Comparison of ENCODE assay signal across 8 mouse cellular contexts in genomic region chr6:146079734-146080443, GRCm38 (mm10).
DNase-seq lines count a peak whose midpoint lies in the region; ATAC-seq and TF ChIP-seq lines count a peak whose summit lies in the region.
"Had no signal": no experiment of that assay in that cellular context is flagged by ENCODE, and none has a peak within 500 bp of the region (broad histone marks: within the 10 kb centered on the region; RNA-seq: fewer than 3 reads in every experiment).

No protein-coding gene starts in this region.

- H3K4me3 ChIP-seq in kidney, adult 2 months (ENCODE audit: insufficient read depth, low read depth, low read length), result no peak overlapping the region
- no peak overlapping the region for H3K4me3 ChIP-seq in embryonic facial prominence, embryonic 12.5 days
- H3K4me3 ChIP-seq: hindbrain, embryonic 15.5 days had no signal

- no peaks in the 10 kb centered on the region for H3K36me3 ChIP-seq in kidney, adult 2 months (ENCODE audit: control insufficient read depth, insufficient read depth, low read length)
- H3K36me3 ChIP-seq in embryonic facial prominence, embryonic 12.5 days, result no peaks in the 10 kb centered on the region
- H3K36me3 ChIP-seq: hindbrain, embryonic 15.5 days had no signal

- H3K9ac ChIP-seq in embryonic facial prominence, embryonic 12.5 days, result no peak overlapping the region
- H3K9ac ChIP-seq: hindbrain, embryonic 15.5 days had no signal

- no peak overlapping the region for H3K27ac ChIP-seq in kidney, adult 2 months (ENCODE audit: insufficient read depth, low read depth, low read length)
- 0 out of 2 replicates have a peak overlapping the region, but pooled peaks have one; percentile 31 for H3K27ac ChIP-seq in embryonic facial prominence, embryonic 12.5 days
- H3K27ac ChIP-seq: hindbrain, embryonic 15.5 days had no signal

- TF ChIP-seq CTCF in kidney, adult 2 months (conservative IDR thresholded peaks at IDR 0.05; ENCODE audit: insufficient read depth, insufficient read length, low read depth, low read length), result no peak

- 71% methylated on average over 3 of the region's 3 CpGs for WGBS in kidney, adult 2 months
- 47% methylated on average over 3 of the region's 3 CpGs for WGBS in embryonic facial prominence, embryonic 12.5 days

- DNase-seq in kidney, adult 2 months, result peak; percentile 18
- DNase-seq in kidney, postnatal 14 days, result no peak
- peak; percentile 48 to 64 for DNase-seq in CD8-positive naive resting alpha-beta T cell, adult 2 months (ENCODE audit: low read depth in 2 of 2, low spot score in 2 of 2)
- DNase-seq in naive thymus-derived CD4-positive, alpha-beta T cell, adult 2 months (ENCODE audit: low read depth), result peak; percentile 84
- no peak for DNase-seq in cerebellum, adult 11-12 months
- no peak for DNase-seq in left cerebral cortex, adult 18-20 months (ENCODE audit: low spot score in 2 of 2)

- no peaks in the 10 kb centered on the region for H3K9me3 ChIP-seq in embryonic facial prominence, embryonic 12.5 days
- H3K9me3 ChIP-seq: hindbrain, embryonic 15.5 days had no signal

- TF ChIP-seq POLR2A in kidney, adult 2 months (IDR thresholded peaks at IDR 0.05; ENCODE audit: low read depth, low read length), result no peak

- H3K4me1 ChIP-seq in kidney, adult 2 months (ENCODE audit: control insufficient read depth, insufficient read depth, low read length), result no peaks in the 10 kb centered on the region
- H3K4me1 ChIP-seq in embryonic facial prominence, embryonic 12.5 days, result peaks cover 13% of the 10 kb centered on the region

- H3K4me2 ChIP-seq in embryonic facial prominence, embryonic 12.5 days (replicated peaks), result no peak overlapping the region
- H3K4me2 ChIP-seq: hindbrain, embryonic 15.5 days had no signal

- H3K27me3 ChIP-seq in kidney, adult 2 months (replicated peaks; ENCODE audit: control insufficient read depth, insufficient read depth, low read length), result no peaks in the 10 kb centered on the region
- H3K27me3 ChIP-seq in embryonic facial prominence, embryonic 12.5 days, result no peaks in the 10 kb centered on the region
- H3K27me3 ChIP-seq: hindbrain, embryonic 15.5 days had no signal

- no peak for ATAC-seq in embryonic facial prominence, embryonic 12.5 days (ENCODE audit: insufficient number of reproducible peaks, insufficient read depth, low FRiP score, low TSS enrichment)

Comparison
In these comparisons a context has a peak if more than half of its experiments do, and no peak if none do; other contexts are left out.
1. DNase-seq: peak in kidney, adult 2 months (single experiment), CD8-positive naive resting alpha-beta T cell, adult 2 months (2 of 2) and naive thymus-derived CD4-positive, alpha-beta T cell, adult 2 months (single experiment); none in kidney, postnatal 14 days (single experiment), cerebellum, adult 11-12 months (single experiment) and left cerebral cortex, adult 18-20 months (0 of 2).